Comparison of ENCODE assay signal across 8 mouse cellular contexts in genomic region chr6:135323311-135323982, GRCm38 (mm10). TPM values are rescaled to one million over a fixed set of nuclear protein-coding genes. Genes with fewer than 3 reads are reported as not detected.
DNase-seq lines count a peak whose midpoint lies in the region; ATAC-seq and TF ChIP-seq lines count a peak whose summit lies in the region.

No protein-coding gene starts in this region.

- DNase-seq in urinary bladder, adult 18-20 months (ENCODE audit: low spot score in 2 of 2) = peak; percentile 68 to 71
- no peak for DNase-seq in urinary bladder, postnatal 10 days (ENCODE audit: low spot score)
- DNase-seq in embryonic facial prominence, embryonic 10.5 days (ENCODE audit: low spot score) = peak; percentile 60
- DNase-seq in heart, postnatal 14 days = peak; percentile 69 to 72
- peak; percentile 72 to 78 for DNase-seq in kidney, postnatal 36 days
- DNase-seq in splenic B cell, adult 2 months (ENCODE audit: low read depth, low spot score) = peak; percentile 66
- no peak for DNase-seq in left cerebral cortex, adult 2 months (ENCODE audit: extremely low spot score in 1 of 2, low spot score in 2 of 2)

- intact Hi-C loops in heart, postnatal 14 days (cut with DNase I) = loop anchor here (5.0 kb wide), 1 partner anchor 39 kb away; the partner anchor contains the start of gene Emp1
- intact Hi-C loops in left cerebral cortex, adult 2 months (cut with DNase I) = no loop called here

- H3K27ac ChIP-seq in embryonic facial prominence, embryonic 10.5 days (replicated peaks) = peak overlapping the region; percentile 31
- H3K27ac ChIP-seq in left cerebral cortex, adult 2 months = no peak overlapping the region

- no peak overlapping the region for H3K4me3 ChIP-seq in embryonic facial prominence, embryonic 10.5 days
- H3K4me3 ChIP-seq in left cerebral cortex, adult 2 months = no peak overlapping the region

- TF ChIP-seq CTCF in left cerebral cortex, adult 2 months (IDR thresholded peaks at IDR 0.05) = no peak

- H3K9me3 ChIP-seq in embryonic facial prominence, embryonic 10.5 days = no peaks in the 10 kb centered on the region

- 47% methylated on average over 16 of the region's 16 CpGs for WGBS in embryonic facial prominence, embryonic 10.5 days

- peak; percentile 74 for ATAC-seq in megakaryocyte progenitor cell, adult 5-6 weeks (replicated peaks; ENCODE audit: poor library complexity)

- no peaks in the 10 kb centered on the region for H3K36me3 ChIP-seq in embryonic facial prominence, embryonic 10.5 days (replicated peaks)
- H3K36me3 ChIP-seq in splenic B cell, adult 2 months (ENCODE audit: control insufficient read depth, insufficient read depth, low read length, poor library complexity, severe bottlenecking) = no peaks in the 10 kb centered on the region

- no peaks in the 10 kb centered on the region for H3K27me3 ChIP-seq in embryonic facial prominence, embryonic 10.5 days (replicated peaks; ENCODE audit: low read depth, poor library complexity, severe bottlenecking)
- no peaks in the 10 kb centered on the region for H3K27me3 ChIP-seq in splenic B cell, adult 2 months (ENCODE audit: control insufficient read depth, insufficient read depth, low read length, poor library complexity, severe bottlenecking)

- peaks cover 18% of the 10 kb centered on the region for H3K4me1 ChIP-seq in embryonic facial prominence, embryonic 10.5 days

RNA-seq across cellular contexts. Expression of gene Pbp2, which starts 13.2 kb away (rescaled TPM):
- polyA plus RNA-seq in embryonic facial prominence, embryonic 10.5 days (2016; fragmentation: Nextera tagmentation; extraction: Ambion mirVana) = not detected in 2 replicates
- not detected for total RNA-seq in heart, postnatal 14 days (2021)
- not detected in 2 replicates for total RNA-seq in megakaryocyte progenitor cell, adult 5-6 weeks (2015)
- not detected in 2 replicates for total RNA-seq in megakaryocyte progenitor cell, adult 5-6 weeks (2017)
- total RNA-seq in left cerebral cortex, adult 2 months (2021) = under 1 TPM; 0.28 to 0.54 TPM

RNA-seq across cellular contexts. Expression of gene Emp1, which starts 38.9 kb away (rescaled TPM):
- polyA plus RNA-seq in embryonic facial prominence, embryonic 10.5 days (2016; fragmentation: Nextera tagmentation; extraction: Ambion mirVana) = 4.3 and 7.7 TPM in 2 replicates
- total RNA-seq in heart, postnatal 14 days (2021) = 100 to 1,000 TPM; 102 to 124 TPM
- 0.64 and 0.74 TPM in 2 replicates for total RNA-seq in megakaryocyte progenitor cell, adult 5-6 weeks (2015)
- total RNA-seq in megakaryocyte progenitor cell, adult 5-6 weeks (2017) = 0.75 and 1.1 TPM in 2 replicates
- total RNA-seq in left cerebral cortex, adult 2 months (2021) = 1 to 10 TPM; 2.6 TPM

Comparison
In these comparisons a context has a peak if more than half of its experiments do, and no peak if none do; other contexts are left out.
1. DNase-seq: peak in urinary bladder, adult 18-20 months (2 of 2), embryonic facial prominence, embryonic 10.5 days (single experiment), heart, postnatal 14 days (2 of 2), kidney, postnatal 36 days (2 of 2) and splenic B cell, adult 2 months (single experiment); none in urinary bladder, postnatal 10 days (single experiment) and left cerebral cortex, adult 2 months (0 of 2).
2. RNA of gene Emp1, which starts 38.9 kb away (total RNA-seq): 102 to 124 TPM in heart, postnatal 14 days; 2.6 TPM in left cerebral cortex, adult 2 months and 0.64 to 1.1 TPM in megakaryocyte progenitor cell, adult 5-6 weeks; every median in the first group is over 10 times any median in the second.